Mouse (Mus musculus): ENCODE measurements around the gene Mccc2. TPM values are rescaled to one million over a fixed set of nuclear protein-coding genes. Genes with fewer than 3 reads are reported as not detected.

The Mccc2 gene
- total RNA-seq, 2 experiments from 2014 or later = 28.6 to 30.6 TPM

GRCm38 (mm10) chr13:99954902-99955590 lies 60.4 kb downstream of the Mccc2 start:
- intact Hi-C loops (cut with DNase I) = no loop called here
- DNase-seq (ENCODE audit: extremely low spot score in 1 of 2, low spot score in 2 of 2) = no peak

DNA sequence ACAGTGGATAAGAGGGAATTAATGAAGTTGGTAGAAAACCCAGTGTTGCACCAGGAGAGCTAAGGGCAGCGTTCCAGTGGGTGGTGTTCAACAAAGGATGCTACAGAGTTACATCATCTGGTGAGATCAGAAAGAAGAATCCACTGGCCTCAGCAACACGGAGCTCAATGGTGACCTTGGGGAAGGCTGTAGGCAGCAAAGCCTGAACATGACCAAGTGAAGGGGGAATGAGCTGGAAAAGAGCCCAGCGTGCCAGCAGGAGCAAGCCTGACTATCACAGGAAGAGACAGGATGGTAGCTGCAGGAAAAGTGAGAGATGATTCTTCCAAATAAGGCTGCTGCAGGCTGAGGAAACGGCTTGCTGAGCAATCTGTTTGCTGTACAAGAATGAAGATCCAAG lies 68.0 kb downstream of the Mccc2 start:
- intact Hi-C loops (cut with DNase I) = no loop called here
- no peak for DNase-seq (ENCODE audit: extremely low spot score in 1 of 2, low spot score in 2 of 2)

GRCm38 (mm10) chr13:99943525-99943924 lies 71.9 kb downstream of the Mccc2 start:
- DNase-seq (ENCODE audit: extremely low spot score in 1 of 2, low spot score in 2 of 2) = no peak
- intact Hi-C loops (cut with DNase I) = no loop called here

GRCm38 (mm10) chr13:99940601-99941000 lies 74.8 kb downstream of the Mccc2 start:
- peak in 1 of 2 experiments; percentile 37 for DNase-seq (ENCODE audit: extremely low spot score in 1 of 2, low spot score in 2 of 2)
- intact Hi-C loops (cut with DNase I) = no loop called here

DNA sequence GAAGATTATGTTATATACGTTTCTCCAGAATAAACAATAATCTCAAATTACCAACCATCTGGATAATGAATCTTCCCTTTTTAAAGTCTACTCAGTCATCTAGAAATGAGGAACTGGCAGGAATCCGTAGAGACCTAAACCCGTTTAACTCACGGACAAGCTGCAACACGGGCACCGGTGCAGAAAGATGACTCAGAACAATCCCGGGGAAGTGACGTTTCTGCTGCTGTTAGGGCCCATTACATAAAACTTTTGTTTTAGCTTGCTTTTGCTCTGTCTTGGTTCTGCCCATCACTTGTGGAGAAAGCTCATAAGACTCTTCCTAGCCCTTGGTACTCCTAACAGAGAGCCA lies 76.1 kb downstream of the Mccc2 start:
- intact Hi-C loops (cut with DNase I) = no loop called here
- no peak for DNase-seq (ENCODE audit: extremely low spot score in 1 of 2, low spot score in 2 of 2)

DNA sequence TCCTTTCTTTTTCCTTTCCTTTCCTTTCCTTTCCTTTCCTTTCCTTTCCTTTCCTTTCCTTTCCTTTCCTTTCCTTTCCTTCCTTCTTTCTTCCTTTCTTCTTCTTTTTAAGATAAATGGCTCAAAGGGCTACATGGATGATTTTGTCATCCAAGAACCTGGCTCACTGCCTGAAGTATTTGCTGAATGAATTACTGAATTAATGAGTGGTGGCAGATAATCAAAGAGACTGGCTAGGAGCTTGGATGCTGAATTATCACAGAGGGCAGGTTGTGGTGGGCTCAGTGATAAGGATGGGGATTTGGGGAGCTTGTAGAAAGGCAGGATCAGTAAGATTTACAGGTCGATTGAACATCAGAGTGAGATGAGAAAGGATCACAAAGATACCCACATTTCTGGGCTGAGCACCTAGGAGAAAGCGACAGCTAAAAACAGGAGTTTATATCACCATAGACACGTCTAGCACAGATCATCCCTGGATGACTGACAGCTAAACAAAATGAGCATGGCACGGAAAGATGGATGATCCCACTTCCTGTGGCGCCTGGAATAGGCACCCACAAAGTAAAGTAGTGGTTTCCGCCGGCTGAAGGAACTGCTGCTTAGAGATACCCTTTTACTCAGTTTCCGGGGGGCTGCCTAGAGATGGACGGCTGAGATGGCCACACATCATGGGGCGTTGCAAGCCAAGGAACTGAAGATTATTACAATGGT lies 76.7 kb downstream of the Mccc2 start:
- intact Hi-C loops (cut with DNase I) = no loop called here
- DNase-seq (ENCODE audit: extremely low spot score in 1 of 2, low spot score in 2 of 2) = no peak

DNA sequence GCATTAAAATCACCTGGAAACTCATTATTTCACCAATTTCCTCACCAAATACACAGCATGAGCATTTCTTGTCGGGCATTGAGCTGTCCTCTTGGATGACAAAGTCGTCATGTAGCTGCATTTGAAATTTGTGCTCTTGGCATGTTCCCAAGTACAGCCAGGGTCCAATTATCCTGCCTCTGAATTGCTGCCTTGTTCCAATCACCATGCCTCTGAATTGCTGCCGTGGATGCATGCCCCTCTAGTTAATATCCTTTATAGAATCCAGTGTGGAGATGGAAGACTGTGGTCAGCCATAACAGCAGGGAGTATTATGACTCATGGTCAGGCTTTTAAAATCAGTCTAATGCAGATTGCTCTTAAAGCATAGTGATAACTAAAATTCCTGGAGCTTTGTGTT lies 77.7 kb downstream of the Mccc2 start:
- no peak for DNase-seq (ENCODE audit: extremely low spot score in 1 of 2, low spot score in 2 of 2)
- intact Hi-C loops (cut with DNase I) = no loop called here

DNA sequence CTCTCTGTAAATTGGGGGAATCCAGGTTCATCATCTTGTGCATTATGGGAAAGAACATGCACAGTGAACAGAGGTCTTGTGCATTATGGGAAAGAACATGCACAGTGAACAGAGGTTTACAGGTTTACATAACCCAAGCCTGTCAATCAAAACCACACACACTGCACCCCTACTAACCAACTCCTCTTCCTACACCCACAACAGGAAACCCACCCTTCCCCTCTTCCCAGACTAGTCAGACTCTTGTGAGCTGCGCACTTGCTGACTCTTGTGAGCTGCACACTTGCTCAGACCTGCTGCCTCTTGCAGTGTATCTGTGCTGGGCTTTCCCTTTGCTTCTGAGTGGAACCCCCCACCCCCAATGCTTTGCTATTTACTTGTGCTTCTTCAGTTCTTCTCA lies 83.0 kb downstream of the Mccc2 start:
- intact Hi-C loops (cut with DNase I) = no loop called here
- DNase-seq (ENCODE audit: extremely low spot score in 1 of 2, low spot score in 2 of 2) = no peak

- intact Hi-C loops (cut with DNase I) = no loop called here
- no peak for DNase-seq (ENCODE audit: extremely low spot score in 1 of 2, low spot score in 2 of 2)
Measured at GRCm38 (mm10) chr13:99931502-99931901, 83.9 kb downstream of the Mccc2 start.

- intact Hi-C loops (cut with DNase I) = no loop called here
- DNase-seq (ENCODE audit: extremely low spot score in 1 of 2, low spot score in 2 of 2) = no peak
Measured at GRCm38 (mm10) chr13:99926249-99926648, 89.2 kb downstream of the Mccc2 start.

- intact Hi-C loops (cut with DNase I) = no loop called here
- no peak for DNase-seq (ENCODE audit: extremely low spot score in 1 of 2, low spot score in 2 of 2)
Measured at GRCm38 (mm10) chr13:99915632-99916031, 99.8 kb downstream of the Mccc2 start.

DNA sequence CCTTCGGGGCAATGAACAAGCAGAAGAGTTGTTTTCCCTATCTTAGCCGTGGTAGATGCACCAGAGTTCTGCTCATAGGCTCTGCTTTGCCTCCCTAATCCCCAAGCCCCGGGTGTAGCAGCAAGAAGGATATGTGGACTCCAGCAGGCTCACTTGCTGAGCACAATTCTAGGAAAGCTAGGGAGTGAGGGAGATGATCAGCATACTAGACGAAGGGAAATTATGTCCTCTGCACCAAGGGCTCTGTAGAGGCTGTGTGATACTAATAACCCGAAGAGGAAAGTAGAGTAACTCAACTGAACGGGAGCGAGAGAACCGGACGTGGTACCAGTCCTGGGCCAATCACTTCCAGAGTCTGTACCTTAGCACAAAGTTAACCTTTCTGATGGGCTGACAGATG lies 114.5 kb downstream of the Mccc2 start, which contains the start of gene Cartpt:
TSS of gene Cartpt (minus strand) at position 127 of the 400 bp plus-strand sequence.
- intact Hi-C loops (cut with DNase I) = no loop called here
- DNase-seq (ENCODE audit: extremely low spot score in 1 of 2, low spot score in 2 of 2) = no peak

- peak in 1 of 2 experiments; percentile 53 for DNase-seq (ENCODE audit: extremely low spot score in 1 of 2, low spot score in 2 of 2)
- intact Hi-C loops (cut with DNase I) = no loop called here
Measured at GRCm38 (mm10) chr13:99900557-99900892, 114.9 kb downstream of the Mccc2 start.

GRCm38 (mm10) chr13:99899670-99900556 lies 115.5 kb downstream of the Mccc2 start:
- intact Hi-C loops (cut with DNase I) = no loop called here
- DNase-seq (ENCODE audit: extremely low spot score in 1 of 2, low spot score in 2 of 2) = no peak

GRCm38 (mm10) chr13:99898816-99899215 lies 116.6 kb downstream of the Mccc2 start:
- DNase-seq (ENCODE audit: extremely low spot score in 1 of 2, low spot score in 2 of 2) = no peak
- intact Hi-C loops (cut with DNase I) = no loop called here

Other genes with a start within 250 kb of the Mccc2 start
- 10 to 100 TPM; 33.0 to 35.6 TPM for gene Cartpt, start 114.5 kb downstream of the Mccc2 start, total RNA-seq (2021)
- 10 to 100 TPM; 35.1 to 40.3 TPM for gene Bdp1, start 88.4 kb upstream of the Mccc2 start, total RNA-seq (2021)
- 10 to 100 TPM; 51.3 to 52.2 TPM for gene Serf1, start 92.4 kb upstream of the Mccc2 start, total RNA-seq (2021)
- gene Smn1, start 109.2 kb upstream of the Mccc2 start, total RNA-seq (2021) = 10 to 100 TPM; 33.2 to 38.9 TPM
- gene Naip2, start 186.5 kb upstream of the Mccc2 start, total RNA-seq (2021) = under 1 TPM; 0.21 to 0.47 TPM
- under 1 TPM; 0.22 to 0.32 TPM for gene Naip5, start 230.7 kb upstream of the Mccc2 start, total RNA-seq (2021)

Measured in left cerebral cortex, postnatal 10 days (tissue).